Mouse (Mus musculus): ENCODE data around the gene Gm17359. TPM values are rescaled to one million over a fixed set of nuclear protein-coding genes. Genes with fewer than 3 reads are reported as not detected.

Gm17359 gene
- total RNA-seq, 2 experiments from 2014 or later = not detected

- intact Hi-C loops (cut with DNase I) = no loop called here
- DNase-seq (ENCODE audit: low spot score in 2 of 2) = no peak
These were observed 4.3 kb downstream of the Gm17359 start for GRCm38 (mm10) chr3:79340737-79341136.

GRCm38 (mm10) chr3:79342961-79343735 is 6.7 kb downstream of the Gm17359 start:
- no peak for DNase-seq (ENCODE audit: low spot score in 2 of 2)
- intact Hi-C loops (cut with DNase I) = no loop called here

- intact Hi-C loops (cut with DNase I) = no loop called here
- no peak for DNase-seq (ENCODE audit: low spot score in 2 of 2)
These were observed 12.8 kb downstream of the Gm17359 start for GRCm38 (mm10) chr3:79349311-79349710.

- intact Hi-C loops (cut with DNase I) = no loop called here
These were observed 22.3 kb downstream of the Gm17359 start for GRCm38 (mm10) chr3:79358721-79359120.

GRCm38 (mm10) chr3:79360317-79361101 is 24.0 kb downstream of the Gm17359 start:
- intact Hi-C loops (cut with DNase I) = no loop called here
- peak; percentile 5 to 8 for DNase-seq (ENCODE audit: low spot score in 2 of 2)

More at GRCm38 (mm10) chr3:79358721-79359120, 22.3 kb downstream of the Gm17359 start:
- DNase-seq (ENCODE audit: low spot score in 2 of 2) = no peak

GRCm38 (mm10) chr3:79366098-79366497 is 29.6 kb downstream of the Gm17359 start:
- intact Hi-C loops (cut with DNase I) = no loop called here
- DNase-seq (ENCODE audit: low spot score in 2 of 2) = peak; percentile 18 to 66

GRCm38 (mm10) chr3:79368306-79368705 is 31.8 kb downstream of the Gm17359 start:
- intact Hi-C loops (cut with DNase I) = no loop called here
- no peak for DNase-seq (ENCODE audit: low spot score in 2 of 2)

- DNase-seq (ENCODE audit: low spot score in 2 of 2) = no peak
- intact Hi-C loops (cut with DNase I) = no loop called here
These were observed 34.0 kb downstream of the Gm17359 start for GRCm38 (mm10) chr3:79370385-79370929.

GRCm38 (mm10) chr3:79371506-79372195 is 35.2 kb downstream of the Gm17359 start:
- no peak for DNase-seq (ENCODE audit: low spot score in 2 of 2)
- intact Hi-C loops (cut with DNase I) = no loop called here

GRCm38 (mm10) chr3:79373930-79374329 is 37.5 kb downstream of the Gm17359 start:
- DNase-seq (ENCODE audit: low spot score in 2 of 2) = no peak
- intact Hi-C loops (cut with DNase I) = no loop called here

- DNase-seq (ENCODE audit: low spot score in 2 of 2) = no peak
- intact Hi-C loops (cut with DNase I) = no loop called here
These were observed 41.6 kb downstream of the Gm17359 start for GRCm38 (mm10) chr3:79378086-79378485.

- intact Hi-C loops (cut with DNase I) = no loop called here
- DNase-seq (ENCODE audit: low spot score in 2 of 2) = no peak
These were observed 42.9 kb downstream of the Gm17359 start for GRCm38 (mm10) chr3:79379255-79379836.

GRCm38 (mm10) chr3:79379873-79380595 is 43.6 kb downstream of the Gm17359 start:
- no peak for DNase-seq (ENCODE audit: low spot score in 2 of 2)
- intact Hi-C loops (cut with DNase I) = no loop called here

GRCm38 (mm10) chr3:79381398-79381797 is 44.9 kb downstream of the Gm17359 start:
- DNase-seq (ENCODE audit: low spot score in 2 of 2) = no peak
- intact Hi-C loops (cut with DNase I) = no loop called here

- DNase-seq (ENCODE audit: low spot score in 2 of 2) = no peak
These were observed 49.1 kb downstream of the Gm17359 start for GRCm38 (mm10) chr3:79385434-79386029.

GRCm38 (mm10) chr3:79389081-79389480 is 52.6 kb downstream of the Gm17359 start:
- intact Hi-C loops (cut with DNase I) = no loop called here
- DNase-seq (ENCODE audit: low spot score in 2 of 2) = no peak

More at GRCm38 (mm10) chr3:79385434-79386029, 49.1 kb downstream of the Gm17359 start:
- intact Hi-C loops (cut with DNase I) = no loop called here

GRCm38 (mm10) chr3:79400552-79400951 is 64.1 kb downstream of the Gm17359 start:
- no peak for DNase-seq (ENCODE audit: low spot score in 2 of 2)
- intact Hi-C loops (cut with DNase I) = no loop called here

- intact Hi-C loops (cut with DNase I) = no loop called here
- peak; percentile 27 to 88 for DNase-seq (ENCODE audit: low spot score in 2 of 2)
These were observed 65.6 kb downstream of the Gm17359 start for GRCm38 (mm10) chr3:79402056-79402455.

GRCm38 (mm10) chr3:79408546-79408945 is 72.1 kb downstream of the Gm17359 start:
- intact Hi-C loops (cut with DNase I) = no loop called here
- DNase-seq (ENCODE audit: low spot score in 2 of 2) = no peak

Data from left cerebral cortex, postnatal 25 days (tissue).